Mouse (Mus musculus): ENCODE data around the gene Btg1-ps1.
"Not testable (repeated sequence)": the region's sequence is repeated elsewhere in the genome, so short reads cannot be mapped to it uniquely, and the experiment has no call there.

The Btg1-ps1 gene

DNA sequence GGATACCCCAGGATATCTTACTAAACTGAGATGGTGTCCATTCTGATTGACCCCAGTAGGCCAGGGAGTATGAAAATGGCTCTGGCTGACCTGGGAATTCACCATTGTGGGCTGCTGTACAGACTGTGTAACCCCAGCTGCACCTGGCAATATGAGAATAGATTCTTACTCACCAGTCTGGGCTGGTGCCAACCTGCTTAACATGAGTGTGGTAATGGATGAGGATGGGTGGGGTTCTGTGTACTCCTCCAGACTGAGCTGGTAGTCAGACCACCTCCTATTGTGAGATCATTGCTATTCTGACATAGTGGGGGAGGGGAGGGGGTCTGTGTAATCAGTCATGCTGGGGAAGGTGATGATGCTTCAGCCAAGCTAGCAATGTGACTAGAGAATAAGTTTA lies at the start of gene Btg1-ps1:
Btg1-ps1 (minus strand) TSS at position 219 of the 400 bp plus-strand sequence.
- not testable (repeated sequence) for DNase-seq (ENCODE audit: low spot score in 2 of 2)

DNA sequence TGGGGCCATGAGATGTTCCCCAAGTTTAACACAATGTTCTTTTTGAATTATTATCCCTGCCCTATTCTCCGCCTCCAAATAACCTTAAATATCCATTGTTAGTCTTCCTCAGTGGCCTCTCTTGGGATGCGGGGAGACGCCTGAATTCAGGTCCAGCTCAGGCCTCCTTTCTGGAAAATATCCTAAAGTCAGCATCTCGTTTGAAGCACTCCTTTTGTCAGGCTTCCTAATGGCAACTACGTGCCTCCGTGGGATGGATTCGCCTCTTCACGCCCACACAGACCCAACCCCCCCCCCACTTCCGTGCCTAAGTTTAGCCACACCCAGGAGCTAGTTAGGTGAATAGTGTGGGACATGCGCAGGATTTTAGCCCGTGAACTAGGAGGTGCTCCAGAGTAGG lies 47.6 kb upstream of the Btg1-ps1 start, which contains the start of gene Rhox10:
Rhox10 (plus strand) TSS at position 301 of the 400 bp plus-strand sequence.
- DNase-seq (ENCODE audit: low spot score in 2 of 2), result no peak

DNA sequence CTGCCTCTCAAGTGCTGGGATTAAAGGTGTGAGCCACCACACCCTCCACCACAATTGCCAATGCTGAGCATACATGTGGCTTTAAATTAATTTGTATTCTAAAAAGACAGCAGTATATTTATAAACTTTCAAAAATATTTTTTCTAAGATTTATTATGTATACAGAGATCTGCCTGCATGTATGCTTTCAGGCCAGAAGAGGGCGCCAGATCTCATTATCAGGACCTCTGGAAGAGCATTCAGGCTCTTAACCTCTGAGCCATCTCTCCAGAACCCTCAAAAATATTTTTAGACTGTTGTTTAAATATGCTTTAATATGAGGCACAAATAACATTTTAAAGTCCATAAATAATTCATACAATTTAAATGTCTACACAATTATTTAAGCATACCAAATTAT lies 42.9 kb upstream of the Btg1-ps1 start:
- DNase-seq (ENCODE audit: low spot score in 2 of 2), result peak in 1 of 2 experiments; percentile 14

DNA sequence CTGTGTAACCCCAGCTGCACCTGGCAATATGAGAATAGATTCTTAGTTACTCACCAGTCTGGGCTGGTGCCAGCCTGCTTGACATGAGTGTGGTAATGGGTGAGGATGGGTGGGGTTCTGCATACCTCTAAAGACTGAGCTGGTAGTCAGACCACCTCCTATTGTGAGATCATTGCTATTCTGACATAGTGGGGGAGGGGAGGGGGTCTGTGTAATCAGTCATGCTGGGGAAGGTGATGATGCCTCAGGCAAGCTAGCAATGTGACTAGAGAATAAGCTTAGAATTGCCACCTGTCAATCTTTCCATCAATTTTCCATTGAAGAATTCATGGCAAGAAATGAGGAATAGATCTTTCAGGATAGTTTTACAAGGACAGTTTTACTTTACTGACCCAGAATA lies 24.4 kb upstream of the Btg1-ps1 start, which contains the start of gene Btg1-ps2:
Btg1-ps2 (minus strand) TSS at position 101 of the 400 bp plus-strand sequence.
- not testable (repeated sequence) for DNase-seq (ENCODE audit: low spot score in 2 of 2)

DNA sequence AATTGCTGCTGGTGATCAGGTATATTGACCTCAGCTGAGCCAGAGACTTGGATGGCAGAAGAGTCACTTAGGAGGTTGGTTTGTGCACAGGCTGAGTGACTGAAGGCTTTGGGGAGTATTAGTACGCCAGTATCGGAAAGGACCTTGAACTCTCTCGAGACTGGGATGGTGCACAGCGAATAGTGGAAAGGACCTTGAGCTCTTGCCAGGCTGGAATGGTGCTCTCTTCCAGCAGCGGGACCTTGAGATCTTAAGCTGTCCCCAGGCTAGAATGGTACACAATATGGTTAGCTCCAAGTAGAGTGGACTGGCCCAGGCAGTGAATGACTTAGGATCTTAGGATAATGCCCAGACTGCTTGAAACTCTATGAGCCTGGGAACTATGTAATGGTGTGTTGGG lies 21.1 kb upstream of the Btg1-ps1 start:
- no peak for DNase-seq (ENCODE audit: low spot score in 2 of 2)

DNA sequence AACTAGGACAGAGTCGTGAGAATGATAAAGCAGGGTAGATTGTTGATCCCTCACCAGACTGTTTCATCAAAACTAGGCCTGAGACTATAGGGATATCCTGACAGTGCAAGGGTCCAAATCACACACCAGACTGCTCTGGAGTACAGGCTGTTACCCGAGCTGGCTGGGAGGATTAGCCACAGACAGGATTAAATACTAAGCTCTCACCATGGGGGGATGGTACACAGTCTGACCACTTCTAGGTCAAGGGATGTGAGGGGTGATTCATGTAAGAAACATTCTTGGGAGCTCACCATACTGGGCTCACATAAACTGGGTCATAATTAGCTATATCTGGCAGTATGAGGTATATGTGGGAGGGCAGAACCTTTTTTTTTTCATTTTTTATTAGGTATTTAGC lies 15.2 kb upstream of the Btg1-ps1 start:
- DNase-seq (ENCODE audit: low spot score in 2 of 2), result no peak

DNA sequence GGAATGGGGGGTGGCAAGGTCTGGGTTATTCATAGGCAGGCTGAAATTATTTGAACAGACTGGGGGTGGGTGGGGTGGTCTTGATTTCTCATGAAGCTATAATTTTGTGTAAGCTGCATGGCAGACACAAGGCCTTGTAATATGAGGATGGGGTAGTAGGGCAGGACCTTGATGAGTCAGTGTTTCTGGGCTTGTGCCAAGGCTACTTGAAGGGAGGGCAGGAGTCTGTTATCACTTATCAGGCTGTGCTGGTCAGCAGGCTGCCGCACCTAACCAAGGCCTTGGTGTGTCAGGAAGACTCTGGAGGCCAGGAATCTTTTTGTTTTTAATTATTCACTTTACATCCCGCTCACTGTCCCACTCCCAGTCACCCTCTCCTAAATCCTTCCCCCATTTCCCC lies 9.9 kb downstream of the Btg1-ps1 start:
- no peak for DNase-seq (ENCODE audit: low spot score in 2 of 2)
